Mouse (Mus musculus) mesoderm, embryonic 11.5 days (tissue): ENCODE data around the gene Gm15128.
"Not testable (repeated sequence)": the region's sequence is repeated elsewhere in the genome, so short reads cannot be mapped to it uniquely, and the experiment has no call there.

ENCODE experiments used
- DNase-seq: peaks from one replicate; pipeline ENCODE4 v3.0.0-alpha.2; 2012; ENCODE audit warnings: low read depth, low spot score

Gene Gm15128

GRCm38 (mm10) chrX:147765691-147766090, at the start of gene Gm15128:
Gene Gm15128 (plus strand): TSS chrX:147765991.
- not testable (repeated sequence) for DNase-seq
